Mouse (Mus musculus): ENCODE data around the gene Arhgap1. TPM values are rescaled to one million over a fixed set of nuclear protein-coding genes. Genes with fewer than 3 reads are reported as not detected.

Arhgap1 gene
- polyA plus RNA-seq, 1 experiment from 2014 or later = 99.9 TPM

- no peaks in the 10 kb centered on the region for H3K9me3 ChIP-seq
- WGBS = 16% methylated on average over 16 of the region's 16 CpGs
- peak; percentile 59 for ATAC-seq (replicated peaks)
- H3K4me2 ChIP-seq = peak overlapping the region; percentile 53
- H3K9ac ChIP-seq = peak overlapping the region; percentile 67
- peak overlapping the region; percentile 87 for H3K27ac ChIP-seq
- H3K36me3 ChIP-seq (replicated peaks) = peaks cover 34% of the 10 kb centered on the region
- H3K4me1 ChIP-seq = peaks cover 39% of the 10 kb centered on the region
- H3K4me3 ChIP-seq = peak overlapping the region; percentile 89
- H3K27me3 ChIP-seq (replicated peaks) = no peaks in the 10 kb centered on the region
Observed at GRCm38 (mm10) chr2:91650360-91650995, 818 bp downstream of the Arhgap1 start.

- H3K36me3 ChIP-seq (replicated peaks) = peaks cover 25% of the 10 kb centered on the region; the same call in 1 of the 2 replicates
- H3K4me1 ChIP-seq = peaks cover 39% of the 10 kb centered on the region
- H3K4me2 ChIP-seq = no peak overlapping the region; the same call in 1 of the 2 replicates
- no peak overlapping the region for H3K27ac ChIP-seq
- ATAC-seq (replicated peaks) = no peak
- no peaks in the 10 kb centered on the region for H3K9me3 ChIP-seq
- H3K4me3 ChIP-seq = no peak overlapping the region
- H3K27me3 ChIP-seq (replicated peaks) = no peaks in the 10 kb centered on the region
- no peak overlapping the region for H3K9ac ChIP-seq
- WGBS = 88% methylated on average over 14 of the region's 14 CpGs
Observed at GRCm38 (mm10) chr2:91651458-91652258, 2.0 kb downstream of the Arhgap1 start.

- no peak for ATAC-seq (replicated peaks)
- peaks cover 37% of the 10 kb centered on the region for H3K4me1 ChIP-seq
- H3K27ac ChIP-seq = no peak overlapping the region
- no peak overlapping the region for H3K4me3 ChIP-seq
- H3K36me3 ChIP-seq (replicated peaks) = peaks cover 27% of the 10 kb centered on the region; the same call in 1 of the 2 replicates
- WGBS = 41% methylated on average over 6 of the region's 6 CpGs
- no peak overlapping the region for H3K4me2 ChIP-seq
- no peaks in the 10 kb centered on the region for H3K9me3 ChIP-seq
- H3K27me3 ChIP-seq (replicated peaks) = no peaks in the 10 kb centered on the region
- no peak overlapping the region for H3K9ac ChIP-seq
Observed at GRCm38 (mm10) chr2:91652863-91653262, 3.2 kb downstream of the Arhgap1 start.

- no peak overlapping the region for H3K27ac ChIP-seq
- ATAC-seq (replicated peaks) = no peak
- H3K4me3 ChIP-seq = no peak overlapping the region
- no peaks in the 10 kb centered on the region for H3K27me3 ChIP-seq (replicated peaks)
- H3K36me3 ChIP-seq (replicated peaks) = peaks cover 38% of the 10 kb centered on the region; the same call in 1 of the 2 replicates
- no peaks in the 10 kb centered on the region for H3K9me3 ChIP-seq
- peaks cover 25% of the 10 kb centered on the region for H3K4me1 ChIP-seq
- H3K4me2 ChIP-seq = no peak overlapping the region
- 96% methylated on average over 5 of the region's 5 CpGs for WGBS
- no peak overlapping the region for H3K9ac ChIP-seq
Observed at GRCm38 (mm10) chr2:91655388-91655787, 5.7 kb downstream of the Arhgap1 start.

- WGBS = 83% methylated on average over 6 of the region's 6 CpGs
- no peak overlapping the region for H3K4me2 ChIP-seq
- no peaks in the 10 kb centered on the region for H3K9me3 ChIP-seq
- H3K36me3 ChIP-seq (replicated peaks) = peaks cover 38% of the 10 kb centered on the region; the same call in 1 of the 2 replicates
- no peak for ATAC-seq (replicated peaks)
- H3K27ac ChIP-seq = no peak overlapping the region
- no peaks in the 10 kb centered on the region for H3K27me3 ChIP-seq (replicated peaks)
- H3K4me3 ChIP-seq = no peak overlapping the region
- H3K9ac ChIP-seq = no peak overlapping the region
- H3K4me1 ChIP-seq = peaks cover 21% of the 10 kb centered on the region
Observed at GRCm38 (mm10) chr2:91655827-91656226, 6.2 kb downstream of the Arhgap1 start.

- 73% methylated on average over 8 of the region's 8 CpGs for WGBS
- H3K27ac ChIP-seq = no peak overlapping the region
Observed at GRCm38 (mm10) chr2:91656774-91657173, 7.1 kb downstream of the Arhgap1 start.

GRCm38 (mm10) chr2:91659657-91660056 is 10.0 kb downstream of the Arhgap1 start:
- no peaks in the 10 kb centered on the region for H3K27me3 ChIP-seq (replicated peaks)
- no peak overlapping the region for H3K27ac ChIP-seq
- H3K4me1 ChIP-seq = no peaks in the 10 kb centered on the region
- WGBS = 97% methylated on average over 8 of the region's 8 CpGs
- no peak for ATAC-seq (replicated peaks)
- H3K9me3 ChIP-seq = no peaks in the 10 kb centered on the region
- H3K4me3 ChIP-seq = no peak overlapping the region
- H3K4me2 ChIP-seq = no peak overlapping the region
- H3K9ac ChIP-seq = no peak overlapping the region
- H3K36me3 ChIP-seq (replicated peaks) = peaks cover 61% of the 10 kb centered on the region

More at GRCm38 (mm10) chr2:91656774-91657173, 7.1 kb downstream of the Arhgap1 start:
- Histone ChIP-seq H3K4me3 (no peak overlapping the region), H3K4me1 (peaks cover 11% of the 10 kb centered on the region), H3K9me3 (no peaks in the 10 kb centered on the region), H3K27me3 (replicated peaks) (no peaks in the 10 kb centered on the region), H3K9ac (no peak overlapping the region), H3K4me2 (no peak overlapping the region), H3K36me3 (replicated peaks) (peaks cover 38% of the 10 kb centered on the region; the same call in 1 of the 2 replicates)
- no peak for ATAC-seq (replicated peaks)

- no peaks in the 10 kb centered on the region for H3K9me3 ChIP-seq
- no peak for ATAC-seq (replicated peaks)
- H3K4me1 ChIP-seq = no peaks in the 10 kb centered on the region
- no peak overlapping the region for H3K4me2 ChIP-seq
- H3K36me3 ChIP-seq (replicated peaks) = peaks cover 61% of the 10 kb centered on the region
- no peak overlapping the region for H3K27ac ChIP-seq
- WGBS = 94% methylated on average over 6 of the region's 6 CpGs
- H3K9ac ChIP-seq = no peak overlapping the region
- no peaks in the 10 kb centered on the region for H3K27me3 ChIP-seq (replicated peaks)
- no peak overlapping the region for H3K4me3 ChIP-seq
Observed at GRCm38 (mm10) chr2:91660981-91661380, 11.3 kb downstream of the Arhgap1 start.

GRCm38 (mm10) chr2:91664780-91665179 is 15.1 kb downstream of the Arhgap1 start:
- Histone ChIP-seq H3K36me3 (replicated peaks) (peaks cover 58% of the 10 kb centered on the region), H3K9me3 (no peaks in the 10 kb centered on the region), H3K9ac (no peak overlapping the region), H3K4me1 (no peaks in the 10 kb centered on the region), H3K27me3 (replicated peaks) (no peaks in the 10 kb centered on the region), H3K27ac (no peak overlapping the region), H3K4me2 (no peak overlapping the region), H3K4me3 (no peak overlapping the region)
- ATAC-seq (replicated peaks) = no peak

- no peak overlapping the region for H3K4me2 ChIP-seq
- H3K9me3 ChIP-seq = no peaks in the 10 kb centered on the region
- no peaks in the 10 kb centered on the region for H3K4me1 ChIP-seq
- ATAC-seq (replicated peaks) = no peak
- 97% methylated on average over 6 of the region's 6 CpGs for WGBS
- H3K4me3 ChIP-seq = no peak overlapping the region
- H3K9ac ChIP-seq = no peak overlapping the region
- H3K27me3 ChIP-seq (replicated peaks) = no peaks in the 10 kb centered on the region
- no peak overlapping the region for H3K27ac ChIP-seq
- peaks cover 63% of the 10 kb centered on the region for H3K36me3 ChIP-seq (replicated peaks)
Observed at GRCm38 (mm10) chr2:91666386-91666910, 16.8 kb downstream of the Arhgap1 start.

GRCm38 (mm10) chr2:91667747-91668146 is 18.1 kb downstream of the Arhgap1 start:
- Histone ChIP-seq H3K27me3 (replicated peaks) (no peaks in the 10 kb centered on the region), H3K4me3 (no peak overlapping the region), H3K27ac (no peak overlapping the region), H3K9me3 (no peaks in the 10 kb centered on the region), H3K36me3 (replicated peaks) (peaks cover 55% of the 10 kb centered on the region), H3K4me2 (no peak overlapping the region), H3K9ac (no peak overlapping the region), H3K4me1 (no peaks in the 10 kb centered on the region)
- no peak for ATAC-seq (replicated peaks)
- WGBS = 73% methylated on average over 2 of the region's 2 CpGs

GRCm38 (mm10) chr2:91669326-91669725 is 19.7 kb downstream of the Arhgap1 start:
- H3K27me3 ChIP-seq (replicated peaks) = no peaks in the 10 kb centered on the region
- no peak for ATAC-seq (replicated peaks)
- H3K4me3 ChIP-seq = no peak overlapping the region
- WGBS = 93% methylated on average over 8 of the region's 8 CpGs
- H3K27ac ChIP-seq = no peak overlapping the region
- H3K9me3 ChIP-seq = no peaks in the 10 kb centered on the region
- H3K9ac ChIP-seq = no peak overlapping the region
- H3K36me3 ChIP-seq (replicated peaks) = peaks cover 46% of the 10 kb centered on the region
- H3K4me2 ChIP-seq = no peak overlapping the region
- no peaks in the 10 kb centered on the region for H3K4me1 ChIP-seq

Measured in midbrain, embryonic 15.5 days (tissue).